Mouse (Mus musculus): ENCODE results near the gene Fam3a. TPM values are rescaled to one million over a fixed set of nuclear protein-coding genes. Genes with fewer than 3 reads are reported as not detected.

Fam3a gene
- total and polyA plus RNA-seq, 3 experiments, result 7.7 to 12.5 (median 8.3) TPM

- Histone ChIP-seq H3K4me1 (ENCODE audit: control insufficient read depth in 1 of 2, insufficient read depth in 2 of 2) (peaks cover 0 to 4% of the 10 kb centered on the region in 2 experiments; a peak in 1 of 4 replicates), H3K36me3 (replicated peaks in 1 of 2; ENCODE audit: control insufficient read depth in 1 of 2, insufficient read depth in 1 of 2, low read length in 1 of 2) (peaks cover 22 to 50% of the 10 kb centered on the region in 2 experiments), H3K9ac (ENCODE audit: insufficient read depth, low read depth) (no peak overlapping the region), H3K27ac (ENCODE audit: insufficient read depth, low read depth) (no peak overlapping the region), H3K4me3 (replicated peaks in 1 of 3; ENCODE audit: low read depth in 2 of 3, low read length in 2 of 3, poor library complexity in 1 of 3) (no peak overlapping the region), H3K4me2 (ENCODE audit: insufficient read depth, low read depth, poor library complexity, severe bottlenecking) (no peak overlapping the region), H3K27me3 (replicated peaks) (no peaks in the 10 kb centered on the region), H3K79me2 (replicated peaks; ENCODE audit: control insufficient read depth, extremely low read depth, insufficient read depth, poor library complexity, severe bottlenecking) (no peaks in the 10 kb centered on the region), H3K9me3 (replicated peaks; ENCODE audit: low read length) (no peaks in the 10 kb centered on the region)
- DNase-seq (ENCODE audit: extremely low read depth), result no peak
- dilution Hi-C loops (cut with MboI; ENCODE audit: extremely low pct_ligation_motif_present, extremely low pct_unique_long_range_greater_than_20kb, low sequenced_read_pairs), result no loop called here
- TF ChIP-seq IRF4 (IDR thresholded peaks at IDR 0.05; ENCODE audit: low read depth, low read length), result no peak
- TF ChIP-seq CHD2 (IDR thresholded peaks at IDR 0.05; ENCODE audit: low read length), result no peak
- TF ChIP-seq POLR2A (IDR thresholded peaks at IDR 0.05; ENCODE audit: low read depth, low read length), result no peak
- no peak for TF ChIP-seq RCOR1 (conservative IDR thresholded peaks at IDR 0.05; ENCODE audit: low read depth, low read length)
- TF ChIP-seq UBTF (IDR thresholded peaks at IDR 0.05; ENCODE audit: low read depth, low read length), result no peak
- no peak for TF ChIP-seq TBP (conservative IDR thresholded peaks at IDR 0.05; ENCODE audit: low read depth, low read length)
- TF ChIP-seq MAZ (IDR thresholded peaks at IDR 0.05; ENCODE audit: low read depth, low read length), result no peak
- in situ Hi-C loops (cut with MboI; ENCODE audit: low pct_ligation_motif_present, low pct_unique_long_range_greater_than_20kb, low sequenced_read_pairs), result loop anchor here (25.0 kb wide), 1 partner anchor 601 kb away; the partner anchor contains the start of genes Idh3g and Ssr4
Observed at GRCm38 (mm10) chrX:74388153-74388552, 4.9 kb downstream of the Fam3a start.

- Histone ChIP-seq H3K36me3 (replicated peaks in 1 of 2; ENCODE audit: control insufficient read depth in 1 of 2, insufficient read depth in 1 of 2, low read length in 1 of 2) (peaks cover 14 to 38% of the 10 kb centered on the region in 2 experiments), H3K4me2 (ENCODE audit: insufficient read depth, low read depth, poor library complexity, severe bottlenecking) (no peak overlapping the region), H3K27me3 (replicated peaks) (no peaks in the 10 kb centered on the region), H3K9ac (ENCODE audit: insufficient read depth, low read depth) (no peak overlapping the region), H3K4me1 (ENCODE audit: control insufficient read depth in 1 of 2, insufficient read depth in 2 of 2) (no peaks in the 10 kb centered on the region), H3K27ac (ENCODE audit: insufficient read depth, low read depth) (no peak overlapping the region), H3K79me2 (replicated peaks; ENCODE audit: control insufficient read depth, extremely low read depth, insufficient read depth, poor library complexity, severe bottlenecking) (no peaks in the 10 kb centered on the region), H3K4me3 (replicated peaks in 1 of 3; ENCODE audit: low read depth in 2 of 3, low read length in 2 of 3, poor library complexity in 1 of 3) (no peak overlapping the region), H3K9me3 (replicated peaks; ENCODE audit: low read length) (no peaks in the 10 kb centered on the region)
- TF ChIP-seq EP300 (IDR thresholded peaks at IDR 0.05; ENCODE audit: low read length), result no peak
- TF ChIP-seq KAT2A (IDR thresholded peaks at IDR 0.05; ENCODE audit: insufficient replicate concordance, low read length), result no peak
- TF ChIP-seq CTCF (conservative IDR thresholded peaks at IDR 0.05 in 1 of 2, IDR thresholded peaks at IDR 0.05 in 1 of 2; ENCODE audit: low read depth in 2 of 2, low read length in 2 of 2), result no peak
- no peak for TF ChIP-seq IRF4 (IDR thresholded peaks at IDR 0.05; ENCODE audit: low read depth, low read length)
- no peak for TF ChIP-seq E2F4 (IDR thresholded peaks at IDR 0.05; ENCODE audit: insufficient replicate concordance, low read depth, low read length)
- no peak for TF ChIP-seq NRF1 (IDR thresholded peaks at IDR 0.05; ENCODE audit: low read depth, low read length)
- TF ChIP-seq MAFK (IDR thresholded peaks at IDR 0.05; ENCODE audit: insufficient replicate concordance, low read length), result no peak
- TF ChIP-seq RAD21 (IDR thresholded peaks at IDR 0.05; ENCODE audit: low read depth, low read length), result no peak
- in situ Hi-C loops (cut with MboI; ENCODE audit: low pct_ligation_motif_present, low pct_unique_long_range_greater_than_20kb, low sequenced_read_pairs), result loop anchor here (25.0 kb wide), 1 partner anchor 597 kb away; the partner anchor contains the start of genes Idh3g and Ssr4
- dilution Hi-C loops (cut with MboI; ENCODE audit: extremely low pct_ligation_motif_present, extremely low pct_unique_long_range_greater_than_20kb, low sequenced_read_pairs), result no loop called here
- DNase-seq (ENCODE audit: extremely low read depth), result no peak
Observed at GRCm38 (mm10) chrX:74384451-74384850, 8.6 kb downstream of the Fam3a start.

Data from CH12.LX (cell line).